Comparison of ENCODE assay signal across 8 mouse cellular contexts in the genomic region with DNA sequence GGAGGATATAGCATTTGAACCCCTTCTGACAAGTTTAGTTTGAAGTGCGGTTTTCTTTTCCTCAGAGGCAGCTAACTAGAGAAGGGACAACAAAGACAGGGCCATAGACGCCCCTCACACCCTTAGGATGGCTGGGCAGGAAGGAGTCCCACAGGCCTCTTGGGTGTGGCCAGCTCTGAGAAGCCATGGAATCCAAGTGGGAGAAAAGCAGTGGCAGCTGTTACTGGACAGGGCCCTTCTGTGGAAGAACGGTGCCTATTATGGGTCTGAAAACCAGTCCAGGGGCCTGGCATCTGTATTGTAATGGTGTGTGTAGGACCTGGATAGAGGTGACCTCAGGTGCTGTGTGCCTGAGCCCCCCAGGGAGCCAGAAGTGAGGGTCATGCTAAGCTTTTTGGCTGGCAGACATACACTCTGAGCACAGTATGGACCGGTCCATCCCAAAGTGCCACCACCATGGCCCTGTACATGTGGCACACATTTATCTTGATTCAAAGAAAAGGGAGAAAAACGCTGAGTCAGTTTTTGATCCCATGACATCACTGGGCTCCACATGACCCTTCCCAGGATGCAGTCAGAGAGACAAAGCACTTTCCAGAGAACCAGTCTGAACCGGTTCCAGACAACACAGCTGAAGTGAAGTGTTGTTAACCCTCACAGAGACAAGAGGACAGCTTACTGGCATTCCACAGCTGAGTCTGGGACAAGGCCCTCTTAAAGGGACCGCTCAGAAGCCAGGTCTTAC. TPM values are rescaled to one million over a fixed set of nuclear protein-coding genes. Genes with fewer than 3 reads are reported as not detected.
DNase-seq lines count a peak whose midpoint lies in the region; ATAC-seq lines count a peak whose summit lies in the region.

No protein-coding gene starts in this region.

- H3K4me3 ChIP-seq in forebrain, embryonic 11.5 days (ENCODE audit: low read depth, low read length), result no peak overlapping the region
- H3K4me3 ChIP-seq in hindbrain, embryonic 16.5 days (ENCODE audit: low read length), result no peak overlapping the region
- no peak overlapping the region for H3K4me3 ChIP-seq in liver, embryonic 15.5 days (replicated peaks)
- no peak overlapping the region for H3K4me3 ChIP-seq in neural tube, embryonic 15.5 days (replicated peaks)

- H3K27me3 ChIP-seq in forebrain, embryonic 11.5 days (ENCODE audit: control insufficient read depth, insufficient read depth, low read length), result no peaks in the 10 kb centered on the region
- no peaks in the 10 kb centered on the region for H3K27me3 ChIP-seq in hindbrain, embryonic 16.5 days (replicated peaks; ENCODE audit: control insufficient read depth, insufficient read depth, low read length)
- H3K27me3 ChIP-seq in liver, embryonic 15.5 days, result no peaks in the 10 kb centered on the region
- H3K27me3 ChIP-seq in neural tube, embryonic 15.5 days (replicated peaks), result no peaks in the 10 kb centered on the region

- H3K4me2 ChIP-seq in forebrain, embryonic 11.5 days (ENCODE audit: low read depth, low read length, severe bottlenecking), result no peak overlapping the region
- H3K4me2 ChIP-seq in hindbrain, embryonic 16.5 days (ENCODE audit: low read length), result no peak overlapping the region
- H3K4me2 ChIP-seq in liver, embryonic 15.5 days, result no peak overlapping the region
- H3K4me2 ChIP-seq in neural tube, embryonic 15.5 days, result no peak overlapping the region

- 67% methylated on average over 7 of the region's 7 CpGs for WGBS in forebrain, embryonic 11.5 days
- 65% methylated on average over 7 of the region's 7 CpGs for WGBS in hindbrain, embryonic 16.5 days
- WGBS in liver, embryonic 15.5 days (ENCODE audit: insufficient replicate concordance), result 75% methylated on average over 7 of the region's 7 CpGs
- 62% methylated on average over 7 of the region's 7 CpGs for WGBS in neural tube, embryonic 15.5 days

- no peaks in the 10 kb centered on the region for H3K36me3 ChIP-seq in forebrain, embryonic 11.5 days (ENCODE audit: control insufficient read depth, insufficient read depth, low read length)
- peaks cover 5% of the 10 kb centered on the region; the same call in 1 of the 2 replicates for H3K36me3 ChIP-seq in hindbrain, embryonic 16.5 days (ENCODE audit: control insufficient read depth, insufficient read depth, low read length)
- peaks cover 51% of the 10 kb centered on the region for H3K36me3 ChIP-seq in liver, embryonic 15.5 days (replicated peaks)
- H3K36me3 ChIP-seq in neural tube, embryonic 15.5 days, result peaks cover 9% of the 10 kb centered on the region; the same call in 1 of the 2 replicates

- ATAC-seq in forebrain, embryonic 11.5 days (replicated peaks; ENCODE audit: low FRiP score), result peak; percentile 60
- ATAC-seq in hindbrain, embryonic 16.5 days, result peak; percentile 81
- 0 out of 2 replicates have a peak, but pooled peaks have one; percentile 2 for ATAC-seq in liver, embryonic 15.5 days (ENCODE audit: insufficient read depth)
- peak; percentile 63 for ATAC-seq in neural tube, embryonic 15.5 days (ENCODE audit: low FRiP score)
- no peak for ATAC-seq in activated CD4-positive, CD25-positive, alpha-beta regulatory T cell, adult 4 months

- H3K9me3 ChIP-seq in forebrain, embryonic 11.5 days (ENCODE audit: control insufficient read depth, low read length), result no peaks in the 10 kb centered on the region
- H3K9me3 ChIP-seq in hindbrain, embryonic 16.5 days (ENCODE audit: control insufficient read depth, low read length), result no peaks in the 10 kb centered on the region
- no peaks in the 10 kb centered on the region for H3K9me3 ChIP-seq in liver, embryonic 15.5 days (replicated peaks)
- H3K9me3 ChIP-seq in neural tube, embryonic 15.5 days (replicated peaks), result no peaks in the 10 kb centered on the region

- H3K9ac ChIP-seq in forebrain, embryonic 11.5 days (ENCODE audit: low read length), result no peak overlapping the region
- H3K9ac ChIP-seq in hindbrain, embryonic 16.5 days (ENCODE audit: low read depth, low read length), result no peak overlapping the region
- no peak overlapping the region for H3K9ac ChIP-seq in liver, embryonic 15.5 days
- no peak overlapping the region for H3K9ac ChIP-seq in neural tube, embryonic 15.5 days (replicated peaks)

- no peak overlapping the region; the same call in 1 of the 2 replicates for H3K27ac ChIP-seq in forebrain, embryonic 11.5 days (ENCODE audit: low read depth, low read length)
- peak overlapping the region; percentile 35; the same call in 1 of the 2 replicates for H3K27ac ChIP-seq in hindbrain, embryonic 16.5 days (ENCODE audit: low read depth, low read length)
- H3K27ac ChIP-seq in liver, embryonic 15.5 days (replicated peaks), result peak overlapping the region; percentile 39; the same call in 1 of the 2 replicates
- peak overlapping the region; percentile 18; the same call in 1 of the 2 replicates for H3K27ac ChIP-seq in neural tube, embryonic 15.5 days (replicated peaks)

- DNase-seq in layer of hippocampus, adult 11-12 months (ENCODE audit: low spot score), result peak; percentile 46
- no peak for DNase-seq in layer of hippocampus, postnatal 10 days (ENCODE audit: low spot score in 2 of 2)
- no peak for DNase-seq in forebrain, embryonic 11.5 days (ENCODE audit: low spot score)
- DNase-seq in cerebellum, adult 18-20 months, result no peak

- H3K4me1 ChIP-seq in forebrain, embryonic 11.5 days (replicated peaks; ENCODE audit: control insufficient read depth, insufficient read depth, low read length), result no peaks in the 10 kb centered on the region
- H3K4me1 ChIP-seq in hindbrain, embryonic 16.5 days (ENCODE audit: control insufficient read depth, insufficient read depth, low read depth, low read length), result no peaks in the 10 kb centered on the region
- H3K4me1 ChIP-seq in liver, embryonic 15.5 days (replicated peaks), result peaks cover 64% of the 10 kb centered on the region
- peaks cover 7% of the 10 kb centered on the region; the same call in 1 of the 2 replicates for H3K4me1 ChIP-seq in neural tube, embryonic 15.5 days

RNA-seq across cellular contexts. Expression of gene Yjefn3, which starts 33.7 kb away (rescaled TPM):
- total RNA-seq in layer of hippocampus, postnatal 10 days (2021), result 10 to 100 TPM; 11.8 to 14.1 TPM
- polyA plus RNA-seq in forebrain, embryonic 11.5 days (2014; fragmentation: Nextera tagmentation; extraction: Ambion mirVana), result 4.0 and 4.4 TPM in 2 replicates
- polyA plus RNA-seq in hindbrain, embryonic 16.5 days (2015; fragmentation: Nextera tagmentation; extraction: Ambion mirVana), result 13.6 and 14.3 TPM in 2 replicates
- 0.51 and 0.54 TPM in 2 replicates for polyA plus RNA-seq in liver, embryonic 15.5 days (2015; fragmentation: Nextera tagmentation; extraction: Ambion mirVana)
- polyA plus RNA-seq in neural tube, embryonic 15.5 days (2015; fragmentation: Nextera tagmentation; extraction: Ambion mirVana), result 11.8 and 15.6 TPM in 2 replicates
- under 1 TPM in 1 of 2 experiments, not detected in 1; 0.82 TPM for polyA plus RNA-seq in activated CD4-positive, CD25-positive, alpha-beta regulatory T cell, adult 4 months (2017; shearing (Covaris generic))

RNA-seq across cellular contexts. Expression of gene Ndufa13, which starts 33.9 kb away (rescaled TPM):
- 100 to 1,000 TPM; 137 to 147 TPM for total RNA-seq in layer of hippocampus, postnatal 10 days (2021)
- polyA plus RNA-seq in forebrain, embryonic 11.5 days (2014; fragmentation: Nextera tagmentation; extraction: Ambion mirVana), result 153 and 155 TPM in 2 replicates
- 191 and 216 TPM in 2 replicates for polyA plus RNA-seq in hindbrain, embryonic 16.5 days (2015; fragmentation: Nextera tagmentation; extraction: Ambion mirVana)
- 89.7 and 96.9 TPM in 2 replicates for polyA plus RNA-seq in liver, embryonic 15.5 days (2015; fragmentation: Nextera tagmentation; extraction: Ambion mirVana)
- polyA plus RNA-seq in neural tube, embryonic 15.5 days (2015; fragmentation: Nextera tagmentation; extraction: Ambion mirVana), result 190 and 209 TPM in 2 replicates
- polyA plus RNA-seq in activated CD4-positive, CD25-positive, alpha-beta regulatory T cell, adult 4 months (2017; shearing (Covaris generic)), result 100 to 1,000 TPM; 231 to 276 TPM

RNA-seq across cellular contexts. Expression of gene Tssk6, which starts 34.2 kb away (rescaled TPM):
- under 1 TPM; 0.49 to 0.62 TPM for total RNA-seq in layer of hippocampus, postnatal 10 days (2021)
- polyA plus RNA-seq in forebrain, embryonic 11.5 days (2014; fragmentation: Nextera tagmentation; extraction: Ambion mirVana), result 5.2 and 6.0 TPM in 2 replicates
- 3.5 and 3.7 TPM in 2 replicates for polyA plus RNA-seq in hindbrain, embryonic 16.5 days (2015; fragmentation: Nextera tagmentation; extraction: Ambion mirVana)
- 2.1 TPM in 2 replicates for polyA plus RNA-seq in liver, embryonic 15.5 days (2015; fragmentation: Nextera tagmentation; extraction: Ambion mirVana)
- 4.3 TPM in 2 replicates for polyA plus RNA-seq in neural tube, embryonic 15.5 days (2015; fragmentation: Nextera tagmentation; extraction: Ambion mirVana)
- not detected for polyA plus RNA-seq in activated CD4-positive, CD25-positive, alpha-beta regulatory T cell, adult 4 months (2017; shearing (Covaris generic))

RNA-seq across cellular contexts. Expression of gene Cilp2, which starts 48.7 kb away (rescaled TPM):
- 1 to 10 TPM; 2.5 to 2.8 TPM for total RNA-seq in layer of hippocampus, postnatal 10 days (2021)
- polyA plus RNA-seq in forebrain, embryonic 11.5 days (2014; fragmentation: Nextera tagmentation; extraction: Ambion mirVana), result 0.20 and 0.35 TPM in 2 replicates
- 6.6 and 7.0 TPM in 2 replicates for polyA plus RNA-seq in hindbrain, embryonic 16.5 days (2015; fragmentation: Nextera tagmentation; extraction: Ambion mirVana)
- 0.03 and 0.06 TPM in 2 replicates for polyA plus RNA-seq in liver, embryonic 15.5 days (2015; fragmentation: Nextera tagmentation; extraction: Ambion mirVana)
- polyA plus RNA-seq in neural tube, embryonic 15.5 days (2015; fragmentation: Nextera tagmentation; extraction: Ambion mirVana), result 5.3 and 6.0 TPM in 2 replicates
- polyA plus RNA-seq in activated CD4-positive, CD25-positive, alpha-beta regulatory T cell, adult 4 months (2017; shearing (Covaris generic)), result not detected

RNA-seq across cellular contexts. Expression of gene Gatad2a, which starts 60.0 kb away (rescaled TPM):
- 10 to 100 TPM; 40.9 to 43.3 TPM for total RNA-seq in layer of hippocampus, postnatal 10 days (2021)
- polyA plus RNA-seq in forebrain, embryonic 11.5 days (2014; fragmentation: Nextera tagmentation; extraction: Ambion mirVana), result 81.7 and 88.6 TPM in 2 replicates
- polyA plus RNA-seq in hindbrain, embryonic 16.5 days (2015; fragmentation: Nextera tagmentation; extraction: Ambion mirVana), result 13.9 and 19.7 TPM in 2 replicates
- polyA plus RNA-seq in liver, embryonic 15.5 days (2015; fragmentation: Nextera tagmentation; extraction: Ambion mirVana), result 28.0 and 32.2 TPM in 2 replicates
- polyA plus RNA-seq in neural tube, embryonic 15.5 days (2015; fragmentation: Nextera tagmentation; extraction: Ambion mirVana), result 24.8 and 24.9 TPM in 2 replicates
- 10 to 100 TPM; 22.9 to 25.8 TPM for polyA plus RNA-seq in activated CD4-positive, CD25-positive, alpha-beta regulatory T cell, adult 4 months (2017; shearing (Covaris generic))
